Mouse (Mus musculus) adrenal gland, adult (tissue): Measurements from ENCODE around the gene Sel1l.
A peak's percentile ranks its signal among the peaks of the same experiment; 100 is the strongest.

Experiments used
- DNase-seq, 2 experiments: peaks; one replicate each; pipeline ENCODE4 v3.0.0; 2022 to 2023; ENCODE audit warnings: low spot score in 1 of 2; ENCODE audit not compliant: inconsistent age in 2 of 2

Sel1l gene

GRCm38 (mm10) chr12:91849045-91849467 is at the start of gene Sel1l:
TSS of gene Sel1l (minus strand) at chr12:91849157.
- peak; percentile 99 for DNase-seq

DNA sequence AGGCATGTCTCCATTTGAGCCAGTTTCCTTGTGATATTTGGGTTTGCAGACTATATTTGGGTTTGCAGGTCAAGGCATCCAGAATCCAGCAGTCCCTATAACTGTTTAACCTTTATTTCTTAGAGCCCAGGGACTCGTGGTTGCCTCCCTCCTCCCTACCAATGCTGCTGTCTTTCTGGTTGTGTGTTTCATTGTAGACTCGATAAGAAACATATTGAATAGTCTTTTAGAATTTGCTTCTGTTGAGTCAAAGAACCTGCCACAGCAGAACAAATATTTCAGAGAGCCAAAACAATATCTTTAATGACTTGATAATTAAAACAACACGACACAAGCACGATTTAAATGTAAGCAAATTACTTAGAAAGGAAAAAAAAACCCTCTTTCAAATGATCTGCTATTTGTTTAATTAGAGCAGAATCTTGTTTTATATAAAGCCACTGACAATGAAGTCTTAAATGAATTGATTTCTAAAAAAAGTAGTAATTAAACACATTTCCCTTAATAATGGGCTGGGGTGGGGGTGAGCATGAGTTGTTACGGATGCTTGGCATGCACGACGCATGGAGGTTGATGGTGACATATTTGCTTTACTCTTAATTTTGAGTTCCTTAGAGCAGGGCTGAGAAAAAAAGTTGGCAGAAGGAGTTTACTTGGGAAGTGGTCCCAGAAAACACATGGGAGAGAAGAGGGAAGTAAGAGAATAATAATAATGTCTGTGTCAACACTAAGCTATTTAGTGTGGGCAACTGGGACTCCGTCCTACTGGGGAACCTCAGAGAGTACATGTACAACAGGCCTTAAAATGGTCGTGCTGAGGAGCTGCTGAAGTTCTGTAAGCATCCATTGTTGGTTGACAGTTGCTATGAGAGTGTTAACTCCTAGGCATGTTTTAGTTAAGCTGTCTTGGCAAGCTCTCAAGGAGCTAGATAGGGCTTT is 43.9 kb upstream of the Sel1l start:
- no peak for DNase-seq

DNA sequence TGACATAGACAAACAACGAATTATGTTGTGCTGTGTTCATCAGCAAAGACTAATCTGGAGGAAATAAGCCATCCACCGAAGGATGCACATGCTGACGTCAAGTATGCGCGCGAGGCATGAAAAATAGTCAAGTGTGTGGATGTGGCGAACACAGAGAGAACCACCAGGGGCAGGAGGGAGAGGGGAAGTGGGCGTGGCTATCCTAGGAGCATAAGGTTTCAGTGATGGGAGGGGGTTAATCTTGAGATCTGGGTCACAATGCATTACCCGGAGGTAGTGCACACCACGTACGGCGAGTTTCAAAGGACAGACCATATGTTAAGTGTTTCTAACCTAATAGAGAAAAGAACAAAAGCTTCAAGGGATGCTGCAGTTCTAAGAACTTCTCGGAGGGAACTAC is 31.5 kb upstream of the Sel1l start:
- DNase-seq = no peak

GRCm38 (mm10) chr12:91878912-91879250 is 29.9 kb upstream of the Sel1l start:
- DNase-seq = peak; percentile 45 to 81

- DNase-seq = no peak
Observed at GRCm38 (mm10) chr12:91878056-91878911, 29.3 kb upstream of the Sel1l start.

GRCm38 (mm10) chr12:91877646-91878045 is 28.7 kb upstream of the Sel1l start:
- DNase-seq = peak; percentile 25 to 77

DNA sequence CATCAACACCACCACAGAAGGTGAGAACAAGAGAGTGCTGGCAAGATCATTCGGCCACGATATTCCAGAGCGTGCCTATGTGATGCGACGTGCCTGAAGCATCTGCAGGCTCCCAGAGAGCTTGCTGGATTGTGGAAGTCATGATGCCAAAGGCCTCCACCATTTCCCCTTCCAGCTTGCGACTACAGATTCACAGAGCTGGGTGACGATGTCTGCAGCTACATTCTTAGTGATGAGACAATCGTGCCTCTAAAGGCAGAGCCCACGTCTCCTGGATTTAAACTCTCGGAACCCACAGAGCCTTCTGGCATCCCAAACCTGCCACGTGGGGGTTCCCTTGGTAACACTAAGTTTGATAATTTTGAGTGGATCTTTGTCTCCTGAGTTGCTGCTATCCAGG is 21.7 kb upstream of the Sel1l start:
- no peak for DNase-seq

- DNase-seq = no peak
Observed at GRCm38 (mm10) chr12:91869352-91869751, 20.4 kb upstream of the Sel1l start.

DNA sequence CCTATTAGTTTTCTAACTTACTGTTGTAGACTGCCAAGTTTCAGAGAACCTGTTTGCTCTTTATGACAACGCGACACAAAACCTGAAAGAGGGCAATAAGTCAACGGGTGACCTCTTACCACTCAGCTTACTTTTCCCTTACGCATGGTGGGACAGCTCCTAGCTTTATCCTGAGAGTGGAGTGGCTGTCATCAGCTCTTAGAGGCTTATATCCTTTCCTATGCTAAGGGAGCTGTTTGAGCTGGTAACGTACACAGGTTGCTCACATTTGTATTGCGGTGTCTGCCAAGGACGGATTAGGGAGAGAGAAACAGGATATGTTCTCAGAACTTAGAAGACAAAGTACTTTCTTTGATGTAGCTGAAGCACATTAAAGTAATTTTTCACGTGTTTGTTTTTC is 5.4 kb upstream of the Sel1l start:
- no peak for DNase-seq

- DNase-seq = no peak
Observed at GRCm38 (mm10) chr12:91848394-91849044, 438 bp downstream of the Sel1l start.

DNA sequence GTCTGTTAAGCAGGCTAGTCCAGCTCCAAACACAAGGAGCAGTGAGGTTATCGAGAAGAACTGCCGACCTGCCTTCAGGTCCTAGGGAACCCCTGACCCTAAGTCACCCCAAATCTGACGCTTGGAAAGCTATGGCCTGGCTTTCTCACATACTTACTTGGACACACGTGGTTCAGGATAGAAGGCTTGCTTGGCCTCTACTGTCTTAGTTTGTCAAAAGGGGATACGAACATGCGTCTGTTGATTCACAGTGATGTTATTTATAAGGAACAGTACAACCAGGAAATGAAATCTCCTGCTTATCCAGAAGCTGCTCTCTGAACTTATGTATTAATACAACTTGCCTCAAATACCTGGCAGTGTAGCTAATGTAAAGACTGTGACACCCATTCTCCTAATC is 2.9 kb downstream of the Sel1l start:
- no peak for DNase-seq

GRCm38 (mm10) chr12:91845393-91845792 is 3.6 kb downstream of the Sel1l start:
- DNase-seq = no peak

- DNase-seq = no peak
Observed at GRCm38 (mm10) chr12:91844542-91844941, 4.4 kb downstream of the Sel1l start.

DNA sequence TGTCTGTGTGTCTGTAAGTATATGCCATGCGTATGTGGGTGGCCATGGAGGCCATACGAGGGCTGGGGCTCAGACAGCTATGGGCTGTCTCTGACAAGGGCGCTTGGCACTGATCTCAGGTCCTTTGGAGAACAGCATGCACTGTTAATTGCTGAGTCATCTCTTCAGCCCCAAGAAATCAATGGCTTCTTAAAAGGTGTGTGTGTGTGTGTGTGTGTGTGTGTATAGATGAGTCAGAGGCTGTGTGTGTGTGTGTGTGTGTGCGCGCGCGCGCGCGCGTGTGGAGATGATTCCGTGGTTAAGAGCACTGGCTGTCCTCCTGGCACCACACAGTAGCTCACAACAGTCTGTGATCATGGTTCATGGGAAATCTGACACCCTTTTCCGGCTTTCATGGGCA is 5.1 kb downstream of the Sel1l start:
- DNase-seq = no peak

- no peak for DNase-seq
Observed at GRCm38 (mm10) chr12:91841714-91842113, 7.2 kb downstream of the Sel1l start.

DNA sequence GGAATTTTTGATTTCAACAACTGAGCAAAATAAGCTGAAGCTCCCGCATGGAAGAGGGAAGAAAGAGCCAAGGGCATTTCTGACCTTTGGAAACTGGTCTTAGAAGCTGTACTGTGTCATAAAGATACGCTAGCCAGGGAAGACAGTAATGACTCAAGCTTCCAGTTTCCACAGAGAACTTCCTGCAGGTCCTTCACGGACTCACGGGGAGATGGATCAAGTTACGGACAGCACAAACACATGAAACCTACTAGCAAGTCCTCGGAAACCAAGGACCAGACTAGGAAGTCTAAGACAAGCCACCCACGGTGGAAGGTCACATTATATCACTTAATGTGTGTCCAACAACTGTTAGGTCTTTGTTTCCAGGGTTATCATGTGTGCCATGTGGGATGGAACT is 10.7 kb downstream of the Sel1l start:
- peak; percentile 35 to 72 for DNase-seq

DNA sequence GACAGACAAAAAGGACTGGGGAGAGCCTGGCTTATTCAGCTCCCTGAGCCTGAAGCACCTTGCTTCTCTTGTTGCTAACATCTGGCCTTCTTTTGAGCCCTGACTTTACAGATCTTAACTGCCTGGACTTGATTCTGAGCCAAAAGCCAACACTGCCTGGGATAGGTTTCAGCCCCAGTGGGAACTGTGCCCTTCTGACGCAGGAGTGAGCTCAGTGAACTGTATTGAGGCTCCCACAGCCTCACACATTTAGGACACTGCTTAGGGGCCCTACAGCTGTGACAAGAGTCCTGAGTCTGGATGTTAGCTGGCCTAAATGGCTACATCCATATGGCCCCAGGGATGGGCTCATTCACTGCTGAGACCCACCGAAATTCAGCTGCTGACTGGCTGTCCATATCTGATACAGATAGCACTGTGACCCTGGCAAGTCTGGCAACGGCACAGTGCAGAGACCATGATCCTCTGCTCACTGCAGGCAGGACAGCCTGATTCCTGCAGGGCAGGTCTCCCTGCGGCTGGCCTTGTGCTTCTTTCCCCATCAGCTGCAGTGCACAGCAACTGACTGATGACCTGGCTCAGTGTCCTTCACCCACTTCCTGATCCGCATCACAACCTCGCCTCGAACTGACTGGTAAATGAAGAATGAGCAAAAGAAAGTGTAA is 11.4 kb downstream of the Sel1l start:
- DNase-seq = peak; percentile 88 to 94

DNA sequence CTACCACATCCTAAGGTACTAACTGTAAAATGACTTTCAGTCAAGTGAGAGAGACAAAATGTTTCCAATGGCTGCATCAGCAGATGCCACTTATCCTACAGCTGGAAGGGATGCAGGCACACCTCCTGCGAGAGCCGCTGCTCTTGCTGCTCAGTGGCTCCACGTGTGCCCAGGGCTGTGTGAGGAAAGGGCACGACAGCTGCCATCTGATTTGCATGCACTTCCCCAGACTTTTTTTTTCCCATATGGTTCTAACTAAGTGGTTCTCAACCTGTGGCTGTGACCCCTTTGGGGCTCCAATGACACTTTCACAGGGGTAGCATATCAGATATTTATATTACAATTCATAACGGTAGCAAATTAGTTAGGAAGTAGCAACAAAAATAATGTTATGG is 15.0 kb downstream of the Sel1l start:
- DNase-seq = no peak

- no peak for DNase-seq
Observed at GRCm38 (mm10) chr12:91833237-91833938, 15.6 kb downstream of the Sel1l start.

GRCm38 (mm10) chr12:91831410-91831809 is 17.5 kb downstream of the Sel1l start:
- no peak for DNase-seq
